Mouse (Mus musculus): ENCODE measurements around the gene Lmnb2.

Gene Lmnb2

GRCm38 (mm10) chr10:80917779-80918434 is at the start of gene Lmnb2:
TSS of gene Lmnb2 (minus strand) at chr10:80918245.
- peak; percentile 56 for DNase-seq (ENCODE audit: low read depth, low spot score)

GRCm38 (mm10) chr10:80967101-80967656 is 49.1 kb upstream of the Lmnb2 start:
- no peak for DNase-seq (ENCODE audit: low read depth, low spot score)

GRCm38 (mm10) chr10:80966296-80966695 is 48.3 kb upstream of the Lmnb2 start:
- DNase-seq (ENCODE audit: low read depth, low spot score): no peak

GRCm38 (mm10) chr10:80963031-80963975 is 45.3 kb upstream of the Lmnb2 start:
- no peak for DNase-seq (ENCODE audit: low read depth, low spot score)

GRCm38 (mm10) chr10:80962585-80962984 is 44.5 kb upstream of the Lmnb2 start:
- DNase-seq (ENCODE audit: low read depth, low spot score): no peak

- no peak for DNase-seq (ENCODE audit: low read depth, low spot score)
Measured at GRCm38 (mm10) chr10:80962051-80962472, 44.0 kb upstream of the Lmnb2 start.

- DNase-seq (ENCODE audit: low read depth, low spot score): no peak
Measured at GRCm38 (mm10) chr10:80960551-80961508, 42.8 kb upstream of the Lmnb2 start.

- no peak for DNase-seq (ENCODE audit: low read depth, low spot score)
Measured at GRCm38 (mm10) chr10:80958979-80959637, 41.1 kb upstream of the Lmnb2 start.

- DNase-seq (ENCODE audit: low read depth, low spot score): no peak
Measured at GRCm38 (mm10) chr10:80957791-80958190, 39.7 kb upstream of the Lmnb2 start.

- no peak for DNase-seq (ENCODE audit: low read depth, low spot score)
Measured at GRCm38 (mm10) chr10:80956901-80957300, 38.9 kb upstream of the Lmnb2 start.

GRCm38 (mm10) chr10:80956385-80956784 is 38.3 kb upstream of the Lmnb2 start:
- no peak for DNase-seq (ENCODE audit: low read depth, low spot score)

- DNase-seq (ENCODE audit: low read depth, low spot score): no peak
Measured at GRCm38 (mm10) chr10:80955536-80955935, 37.5 kb upstream of the Lmnb2 start.

- peak; percentile 79 for DNase-seq (ENCODE audit: low read depth, low spot score)
Measured at GRCm38 (mm10) chr10:80954843-80955242, 36.8 kb upstream of the Lmnb2 start.

GRCm38 (mm10) chr10:80954415-80954814 is 36.4 kb upstream of the Lmnb2 start:
- no peak for DNase-seq (ENCODE audit: low read depth, low spot score)

GRCm38 (mm10) chr10:80952449-80952848 is 34.4 kb upstream of the Lmnb2 start:
- DNase-seq (ENCODE audit: low read depth, low spot score): no peak

- no peak for DNase-seq (ENCODE audit: low read depth, low spot score)
Measured at GRCm38 (mm10) chr10:80951761-80952390, 33.8 kb upstream of the Lmnb2 start.

GRCm38 (mm10) chr10:80950314-80950713 is 32.3 kb upstream of the Lmnb2 start:
- no peak for DNase-seq (ENCODE audit: low read depth, low spot score)

- no peak for DNase-seq (ENCODE audit: low read depth, low spot score)
Measured at GRCm38 (mm10) chr10:80949081-80949480, 31.0 kb upstream of the Lmnb2 start.

- no peak for DNase-seq (ENCODE audit: low read depth, low spot score)
Measured at GRCm38 (mm10) chr10:80948570-80948969, 30.5 kb upstream of the Lmnb2 start.

- no peak for DNase-seq (ENCODE audit: low read depth, low spot score)
Measured at GRCm38 (mm10) chr10:80947802-80948201, 29.8 kb upstream of the Lmnb2 start.
